Mouse (Mus musculus) C2C12 (cell line): ENCODE data around the gene Etl4. TPM values are rescaled to one million over a fixed set of nuclear protein-coding genes. Genes with fewer than 3 reads are reported as not detected.
A peak's percentile ranks its signal among the peaks of the same experiment; 100 is the strongest.

ENCODE experiments used
- H3K27me3 ChIP-seq: one replicate; pipeline ENCODE4 v1.6.1; 2011; ENCODE audit not compliant: control insufficient read depth, insufficient read depth, insufficient read length
- H3K36me3 ChIP-seq: one replicate; pipeline ENCODE4 v1.6.1; 2011; ENCODE audit not compliant: control insufficient read depth, insufficient read depth
- H3K4me3 ChIP-seq: one replicate; pipeline ENCODE4 v1.5.1; 2011; ENCODE audit warnings: mild to moderate bottlenecking, control low read depth; ENCODE audit not compliant: poor library complexity, insufficient read depth, severe bottlenecking
- H3K79me2 ChIP-seq: one replicate; pipeline ENCODE4 v1.6.1; 2011; ENCODE audit not compliant: control insufficient read depth, insufficient read depth
- H3K79me3 ChIP-seq: one replicate; pipeline ENCODE4 v1.6.1; 2011; ENCODE audit warnings: low read depth, control low read depth
- H3ac ChIP-seq: one replicate; pipeline ENCODE3; 2011; ENCODE audit warnings: low read depth; ENCODE audit not compliant: control insufficient read depth, insufficient read length
- CEBPB ChIP-seq: IDR thresholded peaks from one replicate; pipeline ENCODE4 v1.6.1; 2011; ENCODE audit warnings: low read depth, mild to moderate bottlenecking, control low read depth, moderate library complexity
- CTCF ChIP-seq: IDR thresholded peaks from one replicate; pipeline ENCODE4 v1.5.1; 2011; ENCODE audit not compliant: control insufficient read depth, insufficient read depth, insufficient read length
- FOSL1 ChIP-seq: IDR thresholded peaks from one replicate; pipeline ENCODE4 v1.8.0; 2011; ENCODE audit warnings: mild to moderate bottlenecking, low read length; ENCODE audit not compliant: poor library complexity, insufficient read depth, severe bottlenecking
- MAX ChIP-seq: IDR thresholded peaks from one replicate; pipeline ENCODE4 v1.6.1; 2011; ENCODE audit warnings: mild to moderate bottlenecking, control low read depth
- MYOD1 ChIP-seq: IDR thresholded peaks from one replicate; pipeline ENCODE4 v1.6.1; 2011; ENCODE audit warnings: low read depth; ENCODE audit not compliant: control insufficient read depth, insufficient read length
- MYOG ChIP-seq: IDR thresholded peaks from one replicate; pipeline ENCODE4 v1.6.1; 2011; ENCODE audit not compliant: control insufficient read depth, insufficient read length; ENCODE audit errors: extremely low read depth
- USF1 ChIP-seq: IDR thresholded peaks from one replicate; pipeline ENCODE4 v1.6.1; 2011; ENCODE audit warnings: low read depth, mild to moderate bottlenecking, control low read depth, moderate library complexity
- polyA plus RNA-seq: library from polyadenylated mRNA; unstranded; fragments of >200 nt; fragmentation: generic; extraction: Trizol; gene quantifications from one replicate; pipeline ENCODE4 v1.2.1, GENCODE M21; 2012; ENCODE audit warnings: missing spikeins

Gene Etl4
- polyA plus RNA-seq, 1 experiment = 3.9 TPM

DNA sequence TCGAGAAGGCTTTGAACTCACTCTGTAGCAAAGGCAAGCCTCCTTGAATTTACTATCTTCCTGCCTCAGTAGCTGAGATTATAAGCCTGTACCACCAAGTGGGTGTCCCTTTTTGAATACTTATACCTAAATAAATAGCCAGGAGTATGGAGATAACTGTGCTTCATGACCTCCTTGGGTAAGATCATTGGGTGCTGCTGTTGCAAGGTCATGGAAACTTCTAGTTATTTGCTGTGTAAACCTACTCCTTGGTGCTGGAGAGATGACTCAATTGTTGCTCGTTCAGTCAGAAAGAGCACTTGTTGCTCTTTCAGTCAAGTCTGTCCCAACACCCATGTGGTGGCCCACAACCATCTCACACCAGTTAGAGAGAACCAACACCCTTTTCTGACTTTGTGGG is 608.3 kb downstream of the Etl4 start:
- Histone ChIP-seq H3ac (no peak overlapping the region), H3K79me2 (no peaks in the 10 kb centered on the region), H3K79me3 (no peaks in the 10 kb centered on the region), H3K36me3 (no peaks in the 10 kb centered on the region), H3K4me3 (no peak overlapping the region), H3K27me3 (no peaks in the 10 kb centered on the region)
- TF ChIP-seq CEBPB (no peak), MYOG (no peak), CTCF (no peak), USF1 (no peak), FOSL1 (no peak), MAX (no peak), MYOD1 (no peak)

DNA sequence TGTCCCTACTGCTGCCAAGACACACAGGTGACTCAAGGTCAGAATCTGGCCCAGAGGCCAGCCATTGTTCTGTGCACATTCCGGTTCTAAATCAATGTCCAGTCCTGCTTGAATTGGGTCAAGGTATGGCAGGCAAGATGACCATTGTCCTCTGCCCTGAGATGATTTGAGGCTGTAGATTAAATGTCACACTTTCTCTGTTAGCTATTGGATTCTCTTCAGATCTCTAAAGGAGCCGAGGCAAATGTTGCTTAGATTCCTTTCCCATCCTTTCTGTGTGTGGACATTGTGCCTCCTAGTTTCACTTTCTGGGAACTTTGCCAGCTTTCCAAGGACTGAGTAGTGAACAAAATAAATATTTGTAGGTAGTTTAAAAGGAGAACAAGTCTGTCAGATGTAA is 608.9 kb downstream of the Etl4 start:
- no peaks in the 10 kb centered on the region for H3K79me2 ChIP-seq
- H3K4me3 ChIP-seq = no peak overlapping the region
- no peaks in the 10 kb centered on the region for H3K36me3 ChIP-seq
- TF ChIP-seq USF1 (no peak), MYOD1 (no peak)
- H3K79me3 ChIP-seq = no peaks in the 10 kb centered on the region
- no peaks in the 10 kb centered on the region for H3K27me3 ChIP-seq
- no peak overlapping the region for H3ac ChIP-seq

DNA sequence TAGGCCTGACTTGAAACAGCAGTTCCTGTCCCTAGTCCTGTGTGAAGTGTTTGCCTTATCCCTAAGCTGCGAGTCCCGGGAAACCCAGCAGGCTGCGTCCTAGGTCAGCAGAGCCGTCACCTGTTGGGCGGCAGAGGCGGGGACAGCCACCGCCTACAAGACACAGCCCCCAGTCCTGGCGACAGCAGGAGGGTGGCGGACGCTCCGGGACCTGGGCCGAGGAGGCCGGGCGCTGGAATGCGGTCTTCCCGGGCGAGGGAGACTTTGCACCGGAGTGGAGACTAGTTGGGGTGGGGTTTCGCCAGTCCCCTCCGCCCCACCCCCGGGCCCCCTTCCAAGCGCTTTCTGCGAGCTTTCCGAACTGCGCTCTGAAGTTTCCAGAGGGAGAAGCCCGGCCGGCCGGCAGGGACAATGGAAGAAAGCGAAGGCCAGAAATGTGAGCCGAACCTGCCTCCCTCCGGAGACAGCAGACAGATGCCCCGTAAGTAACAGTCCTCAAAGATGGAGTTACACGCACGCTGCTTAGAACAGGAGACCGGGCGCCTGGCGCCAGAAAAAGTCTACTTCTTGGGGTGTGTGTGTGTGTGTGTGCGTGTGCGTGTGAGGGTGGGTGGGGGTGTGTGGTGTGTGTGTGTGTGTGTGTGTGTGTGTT is 610.0 kb downstream of the Etl4 start:
- H3K36me3 ChIP-seq = no peaks in the 10 kb centered on the region
- H3K79me2 ChIP-seq = no peaks in the 10 kb centered on the region
- no peaks in the 10 kb centered on the region for H3K79me3 ChIP-seq
- peak overlapping the region; percentile 11 for H3K4me3 ChIP-seq
- no peaks in the 10 kb centered on the region for H3K27me3 ChIP-seq
- TF ChIP-seq MAX = no peak
- TF ChIP-seq CEBPB = no peak
- no peak for TF ChIP-seq MYOD1
- no peak for TF ChIP-seq CTCF
- TF ChIP-seq FOSL1 = no peak
- no peak overlapping the region for H3ac ChIP-seq

DNA sequence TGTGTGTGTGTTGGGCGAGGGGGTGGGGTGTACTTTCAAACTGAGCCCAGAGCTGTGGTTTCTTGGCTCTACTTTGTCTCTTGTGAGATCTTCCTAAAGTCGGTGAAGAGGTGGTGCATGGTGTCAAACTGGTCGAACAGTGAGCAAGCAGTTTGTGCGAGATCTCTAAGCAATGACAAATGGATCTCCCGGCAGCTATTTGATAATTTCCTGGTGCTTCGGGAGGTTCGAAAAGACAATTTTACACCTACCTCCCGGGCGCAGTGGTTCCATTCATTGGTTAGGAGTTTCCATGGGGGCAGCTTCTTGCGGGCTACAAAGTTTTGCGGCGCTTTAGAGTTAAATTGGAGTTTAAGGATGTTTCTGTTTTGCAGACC is 610.5 kb downstream of the Etl4 start:
- no peaks in the 10 kb centered on the region for H3K36me3 ChIP-seq
- no peaks in the 10 kb centered on the region for H3K79me3 ChIP-seq
- no peaks in the 10 kb centered on the region for H3K79me2 ChIP-seq
- no peak for TF ChIP-seq MYOD1
- TF ChIP-seq FOSL1 = no peak
- no peak for TF ChIP-seq CEBPB
- TF ChIP-seq CTCF = no peak
- TF ChIP-seq MAX = no peak
- no peak for TF ChIP-seq MYOG
- no peak for TF ChIP-seq USF1
- H3ac ChIP-seq = no peak overlapping the region
- H3K4me3 ChIP-seq = peak overlapping the region; percentile 11
- no peaks in the 10 kb centered on the region for H3K27me3 ChIP-seq

DNA sequence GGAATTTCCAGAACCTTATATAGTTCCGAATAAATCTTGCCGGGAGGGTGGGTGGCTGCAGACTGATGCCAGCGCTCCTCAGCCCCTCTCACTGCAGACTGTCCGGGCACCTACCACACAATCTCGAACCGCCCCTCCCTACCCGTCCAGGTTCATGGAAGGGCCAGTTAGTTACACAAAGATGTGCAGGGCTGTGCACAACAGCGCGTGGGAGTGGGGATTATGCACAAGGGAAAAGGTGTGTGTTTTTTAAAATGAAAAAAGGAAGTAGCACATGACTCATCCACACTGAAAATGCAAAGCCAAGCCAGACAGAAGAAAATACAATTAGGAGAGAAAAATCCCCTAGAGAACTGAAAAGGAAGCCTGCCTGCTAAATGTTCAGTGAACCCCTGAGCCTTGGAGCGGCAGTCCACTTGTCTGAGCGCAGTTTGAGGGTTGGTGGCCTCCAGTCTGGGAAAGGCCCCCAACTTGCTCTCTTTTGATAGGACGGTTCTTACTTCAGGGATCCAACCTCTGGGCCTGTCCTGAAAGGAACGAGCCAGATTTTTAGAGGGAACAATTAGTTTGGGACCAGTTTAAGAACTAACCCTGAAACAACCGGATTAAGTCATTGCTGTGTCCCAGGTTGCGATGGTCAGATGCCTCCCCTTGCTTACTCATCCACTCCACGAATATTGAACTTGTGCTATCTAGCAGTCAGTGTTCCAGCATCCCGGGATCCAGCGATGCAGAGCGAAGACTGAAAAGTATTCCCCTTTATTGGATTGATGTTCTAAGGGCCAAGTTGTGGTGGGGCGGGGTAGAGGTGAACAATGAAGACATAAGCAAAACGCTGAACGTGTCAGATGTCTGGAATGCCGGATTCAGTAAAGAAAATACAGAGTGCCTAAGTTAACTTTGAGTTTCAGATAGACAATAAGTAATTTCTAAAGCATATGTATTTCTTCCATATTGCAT is 611.3 kb downstream of the Etl4 start:
- no peak overlapping the region for H3K4me3 ChIP-seq
- H3K79me2 ChIP-seq = no peaks in the 10 kb centered on the region
- H3ac ChIP-seq = no peak overlapping the region
- TF ChIP-seq MYOD1 (no peak), FOSL1 (no peak), MYOG (no peak), MAX (no peak), CTCF (no peak), USF1 (no peak), CEBPB (no peak)
- no peaks in the 10 kb centered on the region for H3K79me3 ChIP-seq
- H3K27me3 ChIP-seq = no peaks in the 10 kb centered on the region
- no peaks in the 10 kb centered on the region for H3K36me3 ChIP-seq
